Mouse (Mus musculus) embryo, embryonic 11.5 days (tissue): ENCODE data around the gene Cox19.
"Not testable (repeated sequence)": the region's sequence is repeated elsewhere in the genome, so short reads cannot be mapped to it uniquely, and the experiment has no call there.

Source experiments
- DNase-seq: peaks from one replicate; pipeline ENCODE4 v3.0.0-alpha.2; 2012; ENCODE audit warnings: low read depth, low spot score

Cox19 gene

GRCm38 (mm10) chr5:139351134-139351533 is at the start of gene Cox19:
Gene Cox19, minus strand, starts transcription at chr5:139351418.
- no peak for DNase-seq

- DNase-seq: no peak
Observed at GRCm38 (mm10) chr5:139399991-139400390, 48.8 kb upstream of the Cox19 start.

GRCm38 (mm10) chr5:139398786-139399185 is 47.6 kb upstream of the Cox19 start:
- DNase-seq: no peak

- peak; percentile 76 for DNase-seq
Observed at GRCm38 (mm10) chr5:139397959-139398753, 46.9 kb upstream of the Cox19 start.

- no peak for DNase-seq
Observed at GRCm38 (mm10) chr5:139397359-139397916, 46.2 kb upstream of the Cox19 start.

- DNase-seq: no peak
Observed at GRCm38 (mm10) chr5:139395528-139395927, 44.3 kb upstream of the Cox19 start.

- no peak for DNase-seq
Observed at GRCm38 (mm10) chr5:139394399-139394798, 43.2 kb upstream of the Cox19 start.

GRCm38 (mm10) chr5:139393197-139393588 is 42.0 kb upstream of the Cox19 start:
- DNase-seq: no peak

- no peak for DNase-seq
Observed at GRCm38 (mm10) chr5:139392219-139393196, 41.3 kb upstream of the Cox19 start.

GRCm38 (mm10) chr5:139391309-139391990 is 40.2 kb upstream of the Cox19 start:
- no peak for DNase-seq

GRCm38 (mm10) chr5:139390324-139391119 is 39.3 kb upstream of the Cox19 start:
- not testable (repeated sequence) for DNase-seq

- DNase-seq: no peak
Observed at GRCm38 (mm10) chr5:139389676-139390061, 38.5 kb upstream of the Cox19 start.

GRCm38 (mm10) chr5:139388694-139389675 is 37.8 kb upstream of the Cox19 start:
- DNase-seq: no peak

GRCm38 (mm10) chr5:139388195-139388570 is 37.0 kb upstream of the Cox19 start:
- no peak for DNase-seq

GRCm38 (mm10) chr5:139387329-139388194 is 36.3 kb upstream of the Cox19 start:
- DNase-seq: no peak

GRCm38 (mm10) chr5:139386047-139386446 is 34.8 kb upstream of the Cox19 start:
- DNase-seq: no peak

GRCm38 (mm10) chr5:139384531-139384930 is 33.3 kb upstream of the Cox19 start:
- no peak for DNase-seq

GRCm38 (mm10) chr5:139383234-139383633 is 32.0 kb upstream of the Cox19 start:
- DNase-seq: no peak

GRCm38 (mm10) chr5:139382760-139383159 is 31.5 kb upstream of the Cox19 start:
- no peak for DNase-seq
